Mouse (Mus musculus) ES-E14 (cell line): ENCODE measurements around the gene Golga7b.

ENCODE experiments used
- CHD2 ChIP-seq: IDR thresholded peaks from 2 replicates; pipeline ENCODE4 v1.6.1; 2014; ENCODE audit warnings: mild to moderate bottlenecking, low read depth, low read length, inconsistent platforms
- ZC3H11A ChIP-seq: IDR thresholded peaks from 2 replicates; pipeline ENCODE4 v1.6.1; 2012; ENCODE audit warnings: low read depth, mild to moderate bottlenecking, inconsistent platforms, low read length, borderline replicate concordance
- ZNF384 ChIP-seq: IDR thresholded peaks from 2 replicates; pipeline ENCODE4 v1.6.1; 2012; ENCODE audit warnings: low read depth, low read length, inconsistent platforms

DNA sequence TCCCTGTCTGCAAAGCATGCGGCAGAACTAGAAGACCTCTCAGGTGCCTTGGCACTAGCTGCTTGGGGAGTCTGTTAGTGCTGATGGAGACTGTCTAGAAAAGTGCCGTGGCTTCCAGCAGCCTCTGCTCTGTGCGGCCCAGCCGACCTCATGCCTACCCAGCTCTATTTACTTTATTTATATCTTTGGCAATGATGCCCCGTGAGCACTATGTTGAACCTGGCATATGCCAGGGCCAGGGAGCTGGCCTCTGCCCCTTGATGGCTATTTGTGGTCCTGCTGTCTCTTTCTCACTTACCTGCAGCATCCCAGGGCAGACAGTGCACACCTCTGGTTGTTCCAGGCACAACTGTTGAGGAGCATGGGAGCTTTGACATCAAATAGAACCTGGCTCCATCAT, 31.1 kb downstream of the Golga7b start:
- no peak for TF ChIP-seq ZNF384
- no peak for TF ChIP-seq CHD2
- no peak for TF ChIP-seq ZC3H11A
